Mouse (Mus musculus): ENCODE results near the gene Ccm2.

Ccm2 gene

GRCm38 (mm10) chr11:6581560-6581959 is 34.9 kb downstream of the Ccm2 start:
- DNase-seq (ENCODE audit: low spot score), result no peak

- no peak for DNase-seq (ENCODE audit: low spot score)
Measured at GRCm38 (mm10) chr11:6585748-6586147, 39.1 kb downstream of the Ccm2 start.

GRCm38 (mm10) chr11:6586660-6587059 is 40.0 kb downstream of the Ccm2 start:
- no peak for DNase-seq (ENCODE audit: low spot score)

GRCm38 (mm10) chr11:6587249-6587940 is 40.7 kb downstream of the Ccm2 start:
- DNase-seq (ENCODE audit: low spot score), result no peak

GRCm38 (mm10) chr11:6588295-6588694 is 41.6 kb downstream of the Ccm2 start:
- no peak for DNase-seq (ENCODE audit: low spot score)

- DNase-seq (ENCODE audit: low spot score), result no peak
Measured at GRCm38 (mm10) chr11:6589838-6590237, 43.2 kb downstream of the Ccm2 start.

- DNase-seq (ENCODE audit: low spot score), result no peak
Measured at GRCm38 (mm10) chr11:6590933-6591675, 44.4 kb downstream of the Ccm2 start.

- no peak for DNase-seq (ENCODE audit: low spot score)
Measured at GRCm38 (mm10) chr11:6593406-6593805, 46.7 kb downstream of the Ccm2 start.

GRCm38 (mm10) chr11:6594845-6595244 is 48.2 kb downstream of the Ccm2 start:
- no peak for DNase-seq (ENCODE audit: low spot score)

GRCm38 (mm10) chr11:6595339-6595738 is 48.7 kb downstream of the Ccm2 start:
- no peak for DNase-seq (ENCODE audit: low spot score)

- no peak for DNase-seq (ENCODE audit: low spot score)
Measured at GRCm38 (mm10) chr11:6596205-6596604, 49.5 kb downstream of the Ccm2 start.

GRCm38 (mm10) chr11:6596616-6597015 is 49.9 kb downstream of the Ccm2 start:
- DNase-seq (ENCODE audit: low spot score), result no peak

GRCm38 (mm10) chr11:6597523-6597922 is 50.8 kb downstream of the Ccm2 start:
- no peak for DNase-seq (ENCODE audit: low spot score)

- DNase-seq (ENCODE audit: low spot score), result no peak
Measured at GRCm38 (mm10) chr11:6598191-6598889, 51.7 kb downstream of the Ccm2 start.

GRCm38 (mm10) chr11:6599011-6599681 is 52.5 kb downstream of the Ccm2 start:
- DNase-seq (ENCODE audit: low spot score), result no peak

- no peak for DNase-seq (ENCODE audit: low spot score)
Measured at GRCm38 (mm10) chr11:6599831-6600230, 53.1 kb downstream of the Ccm2 start.

GRCm38 (mm10) chr11:6600284-6600944 is 53.7 kb downstream of the Ccm2 start:
- no peak for DNase-seq (ENCODE audit: low spot score)

- DNase-seq (ENCODE audit: low spot score), result no peak
Measured at GRCm38 (mm10) chr11:6601649-6602480, 55.2 kb downstream of the Ccm2 start.

GRCm38 (mm10) chr11:6602662-6603061 is 56.0 kb downstream of the Ccm2 start:
- DNase-seq (ENCODE audit: low spot score), result no peak

- no peak for DNase-seq (ENCODE audit: low spot score)
Measured at GRCm38 (mm10) chr11:6603224-6603623, 56.5 kb downstream of the Ccm2 start.
